Mouse (Mus musculus): ENCODE results near the gene Mesd.

- no peak for TF ChIP-seq CTCF (IDR thresholded peaks at IDR 0.05; ENCODE audit: control insufficient read depth, insufficient read depth, low read length)
- no peak for TF ChIP-seq POLR2A (IDR thresholded peaks at IDR 0.05; ENCODE audit: borderline replicate concordance, control insufficient read depth, low read depth, low read length)
Observed at GRCm38 (mm10) chr7:83913405-83913932, 29.2 kb downstream of the Mesd start.
